Mouse (Mus musculus) lung, postnatal 14 days (tissue): Measurements from ENCODE around the gene Larp4b.

ENCODE experiments used
- DNase-seq: peaks from one replicate; pipeline ENCODE4 v3.0.0; 2021

The Larp4b gene

DNA sequence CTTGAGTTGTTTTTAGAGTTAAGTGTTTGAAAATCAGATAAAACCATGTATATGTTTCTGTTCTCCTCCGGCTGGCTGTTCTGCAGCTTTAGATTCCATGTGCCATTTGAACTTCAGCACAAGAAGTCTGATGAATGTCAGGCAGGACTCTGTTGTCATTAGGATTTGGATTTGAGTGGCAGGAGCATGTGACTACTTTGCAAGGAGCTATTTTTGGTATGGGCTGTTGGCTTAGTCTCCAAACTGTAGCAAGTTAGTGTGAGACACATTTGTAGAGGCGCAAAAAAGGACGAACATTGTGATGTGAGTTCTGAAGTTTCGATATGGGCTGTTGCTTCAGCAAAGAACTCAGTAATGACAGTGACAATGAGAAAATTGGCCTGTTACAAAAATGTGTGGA, 34.0 kb downstream of the Larp4b start:
- no peak for DNase-seq

DNA sequence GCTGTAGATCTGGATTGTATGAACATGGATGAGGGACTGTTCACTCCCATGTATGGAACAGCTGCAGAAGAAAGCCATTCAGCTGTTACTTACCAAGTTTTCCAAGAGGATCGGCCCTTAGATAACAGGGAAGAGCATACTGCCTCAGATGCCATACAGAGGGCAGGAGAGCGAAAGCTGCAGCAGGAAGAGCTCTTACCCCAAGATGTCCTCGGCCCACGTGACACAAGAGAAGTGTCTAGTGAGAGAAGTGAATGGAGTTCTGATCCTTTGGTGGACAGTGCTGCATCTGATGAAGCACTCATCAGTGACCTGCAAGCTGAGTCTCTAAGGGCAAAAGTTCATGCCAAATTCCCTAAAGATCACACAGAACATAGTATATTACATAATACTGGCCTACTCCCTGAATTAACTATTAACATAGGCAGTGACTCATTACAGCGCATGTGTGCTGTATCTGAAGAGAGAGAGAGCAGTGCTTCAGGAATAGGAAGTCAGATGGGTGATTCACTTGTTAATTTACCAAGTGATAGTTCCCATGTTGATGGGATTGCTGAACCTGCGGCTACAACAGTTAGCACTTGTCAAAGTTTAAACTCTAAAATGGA, 35.1 kb downstream of the Larp4b start:
- DNase-seq = no peak

DNA sequence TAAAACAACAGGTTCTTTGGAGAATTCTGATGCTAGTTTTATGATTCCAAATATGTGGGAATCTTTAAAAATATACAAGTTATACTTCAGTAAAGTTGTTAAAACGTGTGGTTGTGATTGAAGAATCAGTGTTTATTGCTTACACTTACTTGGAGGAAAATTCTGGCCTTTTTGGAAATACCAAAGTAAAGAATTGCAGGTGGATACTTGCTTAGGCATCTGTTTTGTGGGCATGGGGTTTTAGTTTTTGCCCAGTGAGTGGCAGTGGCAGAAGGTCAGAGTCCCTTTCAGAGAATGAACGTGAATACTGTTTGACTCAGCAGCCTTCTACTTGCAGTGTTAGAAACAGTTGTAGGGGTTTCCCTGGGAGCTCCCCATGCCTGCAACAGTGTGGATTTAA, 40.7 kb downstream of the Larp4b start:
- no peak for DNase-seq

DNA sequence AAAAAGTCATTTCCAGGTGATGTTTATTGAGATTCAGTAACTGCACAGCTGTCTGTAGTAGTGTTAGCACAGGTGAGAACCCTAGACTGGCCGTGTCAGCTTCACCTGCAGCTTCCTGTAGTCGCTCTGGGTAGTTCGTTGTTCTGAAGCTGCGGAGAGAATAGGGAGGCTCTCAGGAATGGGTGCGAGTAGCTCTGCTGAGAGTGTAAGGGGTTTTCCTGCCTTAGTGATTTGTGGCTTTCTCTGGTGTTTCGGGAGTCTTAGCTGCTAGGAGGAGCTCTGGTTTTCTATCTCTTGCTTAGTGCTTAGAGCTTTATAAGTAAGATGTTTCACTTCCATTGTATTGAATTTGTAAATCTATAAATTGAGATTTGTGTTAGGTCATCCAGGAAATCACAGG, 42.4 kb downstream of the Larp4b start:
- DNase-seq = no peak

DNA sequence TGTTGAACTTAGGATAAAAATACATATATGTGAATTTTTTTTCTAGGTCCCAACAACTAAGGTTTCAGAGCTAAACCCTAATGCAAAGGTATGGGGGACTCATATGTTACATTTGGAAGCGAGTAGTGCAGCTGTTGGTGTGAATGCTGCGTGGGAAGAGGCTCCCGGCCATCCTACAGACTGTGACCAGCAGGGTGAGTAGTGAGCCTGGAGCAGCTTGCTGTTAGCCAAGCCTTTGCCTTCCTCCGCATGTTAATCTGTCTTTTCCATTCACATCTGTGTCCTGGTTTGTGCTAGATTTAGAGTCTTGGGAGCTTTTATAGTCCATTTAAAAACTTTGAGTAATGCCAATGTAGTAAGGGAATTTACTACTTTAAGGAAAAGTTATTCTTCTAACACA, 43.1 kb downstream of the Larp4b start:
- no peak for DNase-seq

- DNase-seq = no peak
Observed at GRCm38 (mm10) chr13:9139466-9139991, 45.8 kb downstream of the Larp4b start.

DNA sequence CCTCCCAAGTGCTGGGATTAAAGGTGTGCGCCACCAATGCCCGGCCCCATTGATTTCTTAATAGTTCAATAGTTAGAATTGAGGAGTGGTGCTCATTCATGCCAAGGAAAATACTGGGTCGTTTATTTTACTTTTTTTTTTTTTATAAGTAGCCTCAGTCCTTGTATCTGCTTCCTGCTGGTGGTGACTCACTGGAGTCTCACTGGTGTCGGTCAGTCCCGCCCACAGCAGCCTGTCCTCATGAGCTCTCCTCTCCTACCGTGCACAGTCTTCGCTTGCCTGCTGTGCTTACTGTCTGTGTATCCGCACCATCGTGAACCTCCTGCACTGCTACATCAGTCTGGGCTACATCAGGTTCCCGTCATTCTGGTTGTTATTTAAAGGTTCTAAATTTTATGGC, 46.5 kb downstream of the Larp4b start:
- DNase-seq = no peak

- no peak for DNase-seq
Observed at GRCm38 (mm10) chr13:9142371-9142770, 48.7 kb downstream of the Larp4b start.

- DNase-seq = no peak
Observed at GRCm38 (mm10) chr13:9148830-9149229, 55.1 kb downstream of the Larp4b start.

GRCm38 (mm10) chr13:9149473-9150217, 56.0 kb downstream of the Larp4b start:
- DNase-seq = no peak

DNA sequence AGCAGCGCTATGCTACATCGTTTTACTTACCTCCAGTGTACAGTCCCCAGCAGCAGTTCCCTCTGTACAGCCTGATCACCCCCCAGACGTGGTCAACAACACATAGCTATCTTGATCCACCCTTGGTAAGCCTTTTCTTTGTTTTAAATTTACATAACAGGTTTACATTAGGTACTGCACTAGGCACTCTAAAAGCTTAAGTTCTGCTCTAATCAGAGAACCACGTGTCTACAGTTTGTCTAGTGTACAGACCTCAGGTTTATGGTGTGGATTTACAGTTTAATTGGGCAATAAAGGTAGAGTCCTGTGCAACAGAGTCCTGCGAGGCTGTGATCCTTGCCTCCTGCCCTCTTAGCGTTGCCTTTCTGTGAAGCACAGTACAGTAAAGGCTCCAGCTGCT, 57.4 kb downstream of the Larp4b start:
- DNase-seq = no peak

DNA sequence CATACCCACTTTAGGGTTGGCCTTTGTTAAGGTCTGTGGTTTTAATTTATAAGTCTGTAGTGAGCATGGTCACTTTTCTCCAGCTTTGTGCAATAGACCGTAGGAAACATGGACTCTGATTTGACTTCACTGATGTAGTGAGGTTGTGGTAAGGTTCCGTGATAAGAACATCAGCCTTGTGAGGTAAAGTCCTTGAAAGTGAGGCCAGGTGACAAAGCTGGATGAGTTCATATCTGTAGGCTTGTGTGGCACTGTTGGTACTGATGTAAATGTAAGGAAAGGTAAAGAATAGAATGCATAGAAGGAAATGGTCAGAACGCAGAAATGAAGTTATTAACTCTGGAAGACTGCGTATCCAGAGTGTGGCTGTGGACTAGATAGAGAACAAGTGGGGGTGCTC, 57.9 kb downstream of the Larp4b start:
- DNase-seq = no peak

- no peak for DNase-seq
Observed at GRCm38 (mm10) chr13:9152267-9152666, 58.6 kb downstream of the Larp4b start.

- DNase-seq = no peak
Observed at GRCm38 (mm10) chr13:9153803-9154202, 60.1 kb downstream of the Larp4b start.

DNA sequence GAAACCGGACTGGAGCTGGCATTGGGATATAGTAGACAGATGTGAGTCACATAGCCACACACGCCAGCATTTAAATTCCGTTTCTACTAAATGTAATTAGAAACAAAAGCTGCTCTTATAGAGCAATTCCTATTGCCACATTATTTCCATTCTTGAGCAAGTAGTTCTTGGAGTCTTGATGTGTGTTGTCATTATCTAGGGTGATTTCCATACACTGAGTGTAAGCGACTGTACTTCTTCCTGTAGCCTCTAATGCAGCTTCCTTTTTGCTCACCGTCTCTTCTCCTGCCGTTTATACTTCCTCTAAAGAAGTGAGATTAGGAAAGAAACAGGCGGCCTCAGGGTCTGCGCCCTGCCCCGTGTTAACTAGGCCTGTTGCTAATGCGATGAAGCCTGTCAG, 65.6 kb downstream of the Larp4b start:
- DNase-seq = no peak

DNA sequence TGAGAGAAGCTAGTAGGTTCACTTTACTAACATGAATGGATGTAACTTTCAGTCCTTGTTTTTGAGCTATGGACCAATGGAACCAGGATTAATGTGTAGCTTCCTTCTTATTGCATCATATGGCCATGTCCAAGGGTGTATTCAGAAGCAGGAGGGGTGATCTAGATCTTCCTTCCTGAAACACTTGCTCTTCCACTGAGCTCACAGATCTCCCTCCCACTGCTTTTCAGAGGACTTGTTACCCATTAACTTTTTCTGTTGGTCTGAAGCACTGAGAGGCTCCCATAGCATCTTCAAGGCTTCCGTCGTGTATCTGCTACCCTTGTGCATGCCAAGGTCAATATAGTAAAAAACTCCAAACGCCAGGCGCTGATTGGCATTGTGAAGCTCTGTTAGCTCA, 69.2 kb downstream of the Larp4b start:
- DNase-seq = no peak

- DNase-seq = no peak
Observed at GRCm38 (mm10) chr13:9167842-9168241, 74.2 kb downstream of the Larp4b start.

- no peak for DNase-seq
Observed at GRCm38 (mm10) chr13:9169616-9170015, 75.9 kb downstream of the Larp4b start.

- no peak for DNase-seq
Observed at GRCm38 (mm10) chr13:9170726-9171125, 77.0 kb downstream of the Larp4b start.

DNA sequence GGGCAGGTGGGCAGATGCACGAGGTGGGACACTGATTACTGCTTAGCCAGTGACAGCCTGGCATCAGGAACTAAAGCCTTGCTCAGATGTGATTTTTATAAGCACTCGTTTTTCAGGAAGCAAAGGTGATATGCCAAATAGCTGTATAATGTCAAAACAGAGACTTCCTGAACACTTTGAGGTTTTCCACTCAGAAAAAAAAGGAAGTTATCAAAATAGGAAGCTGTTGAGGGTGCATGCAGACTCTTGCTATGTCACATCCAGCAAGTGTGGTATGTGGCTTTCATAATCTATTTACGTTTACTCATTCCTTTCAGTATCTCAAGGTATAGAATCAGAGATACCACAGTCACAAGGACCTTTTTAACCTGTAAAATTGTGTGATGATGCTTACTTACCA, 79.7 kb downstream of the Larp4b start:
- no peak for DNase-seq

DNA sequence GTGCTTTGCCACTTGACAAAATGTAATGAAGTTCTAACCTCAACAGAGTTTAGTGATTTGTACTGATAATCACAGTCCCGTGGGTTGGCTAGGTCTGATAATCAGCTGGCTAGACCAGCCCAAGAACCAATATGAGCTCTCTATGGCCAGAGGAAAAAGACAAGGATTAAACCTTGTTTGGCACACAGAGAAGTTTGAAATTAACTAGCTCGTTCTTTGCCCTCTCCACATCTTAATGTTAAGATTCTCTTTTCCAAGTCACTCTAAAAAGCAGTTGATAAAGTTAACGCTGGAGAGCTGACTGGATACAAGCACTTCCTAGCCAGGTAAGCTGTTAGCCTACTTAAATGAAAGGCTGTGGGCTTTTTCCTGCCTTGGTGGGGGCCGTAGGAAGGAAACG, 81.5 kb downstream of the Larp4b start:
- DNase-seq = no peak

GRCm38 (mm10) chr13:9178270-9178669, 84.6 kb downstream of the Larp4b start:
- no peak for DNase-seq

DNA sequence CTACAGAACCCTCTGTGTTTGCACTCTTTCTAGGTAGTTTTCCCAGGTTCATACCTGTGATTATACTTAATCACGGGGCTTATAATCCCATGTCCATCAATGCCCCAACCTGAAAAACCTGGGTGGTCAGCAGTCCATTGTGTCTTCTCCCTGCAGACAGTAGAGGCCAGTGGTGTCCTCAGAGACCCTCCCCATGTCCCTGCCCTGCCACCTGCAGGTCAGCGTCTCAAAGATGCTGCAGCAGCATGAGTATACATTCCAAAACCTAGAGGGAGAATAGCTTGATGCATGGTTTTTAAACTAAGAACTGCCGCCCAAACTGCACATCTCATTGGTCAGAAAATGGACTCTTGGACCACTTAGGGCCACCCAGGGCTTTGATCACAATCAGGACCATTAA, 85.0 kb downstream of the Larp4b start:
- DNase-seq = no peak

GRCm38 (mm10) chr13:9180221-9180620, 86.5 kb downstream of the Larp4b start:
- DNase-seq = peak; percentile 10

DNA sequence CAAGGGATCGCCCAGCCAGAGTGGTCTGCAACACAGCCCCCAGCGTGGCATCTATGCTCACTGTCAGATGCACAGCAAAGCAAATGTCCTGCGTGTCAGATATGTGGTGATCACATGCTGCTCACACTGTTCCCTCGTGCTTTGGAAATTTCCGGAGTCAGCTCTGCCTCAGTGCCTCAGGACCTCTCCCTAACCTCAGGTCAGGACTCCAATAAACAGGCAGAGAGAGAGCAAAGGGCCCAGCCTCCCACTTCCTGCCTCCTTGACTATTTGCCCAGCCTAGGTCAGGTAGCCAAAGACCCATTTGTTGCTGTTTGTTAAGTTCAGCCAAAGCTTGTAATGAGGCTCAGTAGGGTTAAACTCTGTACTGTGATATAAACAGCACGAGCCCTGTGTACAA, 87.4 kb downstream of the Larp4b start:
- no peak for DNase-seq
